Comparison of ENCODE assay signal across 19 mouse cellular contexts in genomic region chr10:76354974-76355373, GRCm38 (mm10). TPM values are rescaled to one million over a fixed set of nuclear protein-coding genes. Genes with fewer than 3 reads are reported as not detected.
DNase-seq lines count a peak whose midpoint lies in the region; ATAC-seq lines count a peak whose summit lies in the region.
"Had no signal": no experiment of that assay in that cellular context is flagged by ENCODE, and none has a peak within 500 bp of the region (broad histone marks: within the 10 kb centered on the region; RNA-seq: fewer than 3 reads in every experiment).

No protein-coding gene starts in this region.

- no peak overlapping the region for H3K4me2 ChIP-seq in forebrain, embryonic 15.5 days (replicated peaks)
- no peak overlapping the region for H3K4me2 ChIP-seq in hindbrain, embryonic 12.5 days (replicated peaks)
- H3K4me2 ChIP-seq: embryonic facial prominence, embryonic 13.5 days; heart, embryonic 12.5 days; lung, embryonic 14.5 days had no signal

- no peaks in the 10 kb centered on the region for H3K4me1 ChIP-seq in forebrain, embryonic 15.5 days
- no peaks in the 10 kb centered on the region for H3K4me1 ChIP-seq in hindbrain, embryonic 12.5 days
- H3K4me1 ChIP-seq: embryonic facial prominence, embryonic 13.5 days; heart, embryonic 12.5 days had no signal

- no peak overlapping the region for H3K9ac ChIP-seq in forebrain, embryonic 15.5 days (replicated peaks)
- no peak overlapping the region for H3K9ac ChIP-seq in hindbrain, embryonic 12.5 days
- H3K9ac ChIP-seq: embryonic facial prominence, embryonic 13.5 days; heart, embryonic 12.5 days; lung, embryonic 14.5 days had no signal

- intact Hi-C loops in left cerebral cortex, postnatal 36 days (cut with DNase I) = no loop called here

- no peaks in the 10 kb centered on the region for H3K9me3 ChIP-seq in forebrain, embryonic 15.5 days
- no peaks in the 10 kb centered on the region for H3K9me3 ChIP-seq in hindbrain, embryonic 12.5 days (replicated peaks)
- H3K9me3 ChIP-seq: embryonic facial prominence, embryonic 13.5 days; heart, embryonic 12.5 days; megakaryocyte, embryonic 14.5 days had no signal

- no peak overlapping the region for H3K27ac ChIP-seq in forebrain, embryonic 15.5 days (replicated peaks)
- H3K27ac ChIP-seq in hindbrain, embryonic 12.5 days = no peak overlapping the region
- H3K27ac ChIP-seq: embryonic facial prominence, embryonic 13.5 days; kidney, postnatal 0 days had no signal

- 96% methylated on average over 12 of the region's 12 CpGs for WGBS in forebrain, embryonic 15.5 days
- WGBS in hindbrain, embryonic 12.5 days = 94% methylated on average over 12 of the region's 12 CpGs

- no peak overlapping the region for H3K4me3 ChIP-seq in forebrain, embryonic 15.5 days
- no peak overlapping the region for H3K4me3 ChIP-seq in hindbrain, embryonic 12.5 days
- H3K4me3 ChIP-seq: embryonic facial prominence, embryonic 13.5 days; heart, embryonic 12.5 days; megakaryocyte, embryonic 14.5 days had no signal

- no peaks in the 10 kb centered on the region for H3K27me3 ChIP-seq in forebrain, embryonic 15.5 days
- H3K27me3 ChIP-seq in hindbrain, embryonic 12.5 days = no peaks in the 10 kb centered on the region
- H3K27me3 ChIP-seq: embryonic facial prominence, embryonic 13.5 days; heart, embryonic 12.5 days; megakaryocyte, embryonic 14.5 days; Patski had no signal

- peak; percentile 46 for ATAC-seq in activated CD4-positive, CD25-positive, alpha-beta regulatory T cell, adult 4 months
- 0 out of 2 replicates have a peak, but pooled peaks have one; percentile 36 for ATAC-seq in megakaryocyte-erythroid progenitor cell, adult 5-6 weeks (replicated peaks; ENCODE audit: low FRiP score, low TSS enrichment, poor library complexity, severe bottlenecking)
- no peak for ATAC-seq in forebrain, embryonic 15.5 days (replicated peaks)
- no peak for ATAC-seq in hindbrain, embryonic 12.5 days (ENCODE audit: low FRiP score)
- ATAC-seq: inflammation-experienced regulatory T-cells, adult 6 months; Patski had no signal

- peaks cover 49% of the 10 kb centered on the region for H3K36me3 ChIP-seq in forebrain, embryonic 15.5 days
- H3K36me3 ChIP-seq in hindbrain, embryonic 12.5 days = peaks cover 75% of the 10 kb centered on the region

- peak; percentile 31 for DNase-seq in CD4-positive helper T cell, adult 2 months (ENCODE audit: low read depth, low spot score)
- DNase-seq in thymus, postnatal 10 days (ENCODE audit: low spot score in 2 of 2) = peak; percentile 42 to 57
- DNase-seq in left cerebral cortex, postnatal 36 days (ENCODE audit: low spot score in 2 of 2) = no peak
- DNase-seq: cerebellum, adult 11-12 months; gastrocnemius, postnatal 36 days; heart, postnatal 36 days; liver; lung, embryonic 14.5 days; right cerebral cortex, adult 18-20 months had no signal

RNA-seq across cellular contexts. Expression of gene Dip2a, which starts 9.9 kb away (rescaled TPM):
- 1 to 10 TPM; 1.3 to 1.8 TPM for polyA plus RNA-seq in activated CD4-positive, CD25-positive, alpha-beta regulatory T cell, adult 4 months (2017; shearing (Covaris generic))
- total RNA-seq in megakaryocyte-erythroid progenitor cell, adult 5-6 weeks (2014; fragmentation: Nextera tagmentation) = 1.6 and 2.4 TPM in 2 replicates
- total RNA-seq in megakaryocyte-erythroid progenitor cell, adult 5-6 weeks (2017) = 0.76 and 3.1 TPM in 2 replicates
- 13.4 and 16.4 TPM in 2 replicates for polyA plus RNA-seq in forebrain, embryonic 15.5 days (2015; fragmentation: Nextera tagmentation; extraction: Ambion mirVana)
- 14.4 and 16.1 TPM in 2 replicates for polyA plus RNA-seq in hindbrain, embryonic 12.5 days (2016; fragmentation: Nextera tagmentation; extraction: Ambion mirVana)
- total RNA-seq in left cerebral cortex, postnatal 36 days (2021) = 10 to 100 TPM; 57.4 to 61.4 TPM

Comparison
In these comparisons a context has a peak if more than half of its experiments do, and no peak if none do; other contexts are left out.
1. DNase-seq: peak in CD4-positive helper T cell, adult 2 months (single experiment) and thymus, postnatal 10 days (2 of 2); none in left cerebral cortex, postnatal 36 days (0 of 2).
2. ATAC-seq: peak in activated CD4-positive, CD25-positive, alpha-beta regulatory T cell, adult 4 months (single experiment) and megakaryocyte-erythroid progenitor cell, adult 5-6 weeks (single experiment); none in forebrain, embryonic 15.5 days (single experiment) and hindbrain, embryonic 12.5 days (single experiment).